In the genomic region with DNA sequence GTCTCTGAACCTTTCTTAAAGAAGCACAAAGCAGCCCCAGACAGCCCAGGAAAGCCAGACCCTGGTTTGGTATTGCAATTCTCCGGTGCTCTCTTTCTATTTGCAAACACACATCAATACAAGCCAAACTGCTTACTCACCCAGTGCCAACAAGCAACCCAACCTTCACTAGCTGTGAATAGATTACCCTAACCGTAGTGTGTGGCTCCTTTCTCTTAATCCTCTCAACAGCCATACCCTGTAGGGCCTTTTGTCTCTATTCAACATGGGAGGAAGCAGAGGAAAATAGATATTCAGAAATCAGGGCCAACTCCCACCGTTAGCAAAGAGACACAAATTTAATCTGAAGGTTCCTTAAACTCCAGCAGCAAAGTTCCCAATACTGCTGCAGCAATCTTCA, we compare ENCODE assay signal across 20 mouse cellular contexts.
"Had no signal": no experiment of that assay in that cellular context is flagged by ENCODE, and none has a peak within 500 bp of the region (broad histone marks: within the 10 kb centered on the region; RNA-seq: fewer than 3 reads in every experiment).

No protein-coding gene starts in this region.

- H3K27me3 ChIP-seq: limb, embryonic 12.5 days; limb, embryonic 15.5 days; neural tube, embryonic 12.5 days; neural tube, embryonic 15.5 days; stomach, embryonic 15.5 days had no signal

- H3K4me3 ChIP-seq: limb, embryonic 12.5 days; limb, embryonic 15.5 days; neural tube, embryonic 12.5 days; neural tube, embryonic 15.5 days; stomach, embryonic 15.5 days had no signal

- DNase-seq: kidney, adult 2 months; kidney, postnatal 36 days; layer of hippocampus, postnatal 36 days; left cerebral cortex, postnatal 4 days; liver, postnatal 0 days; lung, embryonic 14.5 days; right cerebral cortex, adult 18-20 months; right cerebral cortex, postnatal 14 days; right cerebral cortex, postnatal 4 days; thymus, postnatal 25 days had no signal

- H3K9me3 ChIP-seq: limb, embryonic 12.5 days; limb, embryonic 15.5 days; neural tube, embryonic 12.5 days; neural tube, embryonic 15.5 days; stomach, embryonic 15.5 days had no signal

- H3K4me1 ChIP-seq: limb, embryonic 12.5 days; limb, embryonic 15.5 days; neural tube, embryonic 15.5 days; stomach, embryonic 15.5 days had no signal

- H3K4me2 ChIP-seq: limb, embryonic 12.5 days; limb, embryonic 15.5 days; liver, embryonic 11.5 days; lung, embryonic 14.5 days; neural tube, embryonic 12.5 days; neural tube, embryonic 15.5 days; stomach, embryonic 15.5 days had no signal

- H3K9ac ChIP-seq: limb, embryonic 12.5 days; limb, embryonic 15.5 days; liver, embryonic 14.5 days; liver, postnatal 0 days; lung, embryonic 14.5 days; neural tube, embryonic 12.5 days; neural tube, embryonic 15.5 days; stomach, embryonic 15.5 days had no signal

- H3K27ac ChIP-seq: kidney, postnatal 0 days; limb, embryonic 12.5 days; limb, embryonic 15.5 days; liver, embryonic 14.5 days; macrophage; neural tube, embryonic 12.5 days; neural tube, embryonic 15.5 days; stomach, embryonic 15.5 days had no signal

- ATAC-seq: liver, postnatal 0 days; lung, postnatal 0 days had no signal

- H3K36me3 ChIP-seq: limb, embryonic 12.5 days; limb, embryonic 15.5 days; neural tube, embryonic 12.5 days; neural tube, embryonic 15.5 days; stomach, embryonic 15.5 days had no signal
